Mouse (Mus musculus): ENCODE measurements around the gene Chka.

The Chka gene

DNA sequence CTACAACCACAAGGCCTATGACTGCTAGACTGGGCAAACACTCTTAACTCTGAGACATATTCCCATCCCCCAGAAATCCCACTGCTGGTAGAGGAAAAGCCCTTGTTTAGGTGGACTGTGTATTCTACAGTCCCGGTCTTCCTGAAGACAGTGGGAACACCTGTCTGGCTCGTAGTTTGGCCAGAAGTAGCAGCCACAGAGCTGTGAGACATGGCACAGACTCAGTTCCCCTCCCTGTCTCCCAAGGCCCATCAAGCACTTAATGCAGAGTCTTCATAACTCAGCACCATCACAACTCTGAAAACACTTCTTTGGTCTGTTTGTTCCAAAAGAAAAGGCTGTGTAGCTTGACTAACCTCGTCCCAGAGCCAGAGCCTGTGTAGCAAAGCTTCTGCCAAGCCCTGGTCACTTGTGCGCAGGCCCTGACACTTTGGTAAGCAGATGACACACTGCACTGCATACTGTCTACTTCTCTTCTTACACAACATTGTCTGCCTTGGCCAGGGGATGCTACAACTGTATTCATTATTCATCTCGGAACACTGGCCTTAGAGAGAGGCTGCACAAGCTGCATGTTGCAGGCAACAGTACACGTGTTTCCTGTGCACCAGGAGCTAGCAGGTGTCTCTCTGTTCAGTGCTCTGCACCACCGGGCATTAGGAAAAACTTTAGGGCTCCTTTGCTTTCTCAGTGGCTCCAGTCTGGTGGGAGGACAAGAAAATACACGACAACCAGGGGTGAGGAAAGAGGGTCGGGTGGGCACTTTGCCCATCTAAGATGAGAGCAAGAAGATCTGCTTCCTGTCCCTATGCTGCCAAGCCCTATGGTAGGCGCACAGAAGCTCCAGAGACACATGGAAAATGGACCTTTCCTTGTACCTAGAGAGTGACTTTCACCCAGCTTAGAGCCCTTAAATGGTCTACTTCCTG is 4.6 kb upstream of the Chka start:
- DNase-seq (ENCODE audit: low read depth) = no peak

DNA sequence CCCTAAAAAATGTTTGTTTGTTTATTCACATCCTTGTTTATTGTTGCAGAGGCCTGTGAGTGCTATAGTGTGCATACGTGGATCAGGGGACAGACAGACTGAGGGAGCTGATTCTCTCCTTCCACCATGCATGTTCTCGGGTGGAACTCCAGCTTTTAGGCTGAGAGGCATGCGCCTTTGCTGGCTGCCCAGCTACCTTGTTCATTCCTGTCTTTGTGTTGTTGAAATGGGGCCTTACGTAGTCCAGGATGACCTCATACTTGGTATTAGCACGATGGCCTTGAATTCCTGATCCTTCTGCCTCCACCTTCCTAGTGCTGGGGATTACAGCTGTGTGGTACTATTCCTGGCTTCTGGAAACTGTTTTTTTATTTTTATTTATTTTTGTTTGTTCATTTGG is 3.9 kb upstream of the Chka start:
- no peak for DNase-seq (ENCODE audit: low read depth)

DNA sequence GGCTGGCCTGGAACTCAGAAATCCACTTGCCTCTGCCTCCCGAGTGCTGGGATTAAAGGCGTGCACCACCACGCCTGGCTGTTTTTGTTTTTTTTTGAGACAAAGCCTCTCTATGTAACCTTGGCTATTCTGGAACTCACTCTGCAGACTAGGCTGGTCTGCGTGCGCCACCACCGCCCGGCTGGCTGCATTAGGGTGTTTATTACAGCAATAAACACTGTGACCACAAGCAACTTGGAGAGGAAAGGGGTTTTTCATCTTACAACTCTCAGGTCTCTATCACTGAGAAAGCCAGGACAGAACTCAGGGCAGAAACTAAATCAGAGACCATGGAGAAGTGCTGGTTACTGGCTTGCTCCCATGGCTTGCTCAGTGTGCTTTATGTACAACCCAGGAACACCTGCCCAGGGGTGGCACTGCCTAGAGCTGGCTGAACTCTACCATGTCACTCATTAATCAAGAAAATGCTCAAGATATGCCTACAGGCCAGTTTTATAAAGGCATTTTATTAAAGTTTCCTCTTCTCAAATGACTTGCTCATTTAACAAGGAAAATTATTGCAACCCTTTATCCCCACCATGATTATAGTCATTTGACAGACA is 3.3 kb upstream of the Chka start:
- DNase-seq (ENCODE audit: low read depth) = no peak

DNA sequence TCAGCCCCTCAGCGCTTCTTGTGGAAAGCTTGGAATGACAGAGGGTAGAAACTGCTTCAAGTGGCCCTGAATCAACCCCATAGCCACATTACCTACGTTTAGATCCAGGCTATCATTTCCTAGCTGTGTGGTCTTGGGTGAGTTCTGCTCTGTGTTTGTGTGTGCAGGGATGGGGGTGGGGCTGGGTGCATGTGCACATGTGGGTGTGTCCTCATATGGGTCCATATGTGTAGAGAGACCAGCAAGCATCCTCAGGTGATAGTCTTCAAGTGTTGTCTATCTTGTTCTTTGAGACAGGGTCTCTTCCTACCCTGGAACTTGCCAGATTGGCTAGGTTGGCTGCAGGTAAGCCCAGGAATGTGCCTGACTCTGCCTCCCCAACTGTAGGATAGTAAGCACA is 2.3 kb upstream of the Chka start:
- DNase-seq (ENCODE audit: low read depth) = no peak

DNA sequence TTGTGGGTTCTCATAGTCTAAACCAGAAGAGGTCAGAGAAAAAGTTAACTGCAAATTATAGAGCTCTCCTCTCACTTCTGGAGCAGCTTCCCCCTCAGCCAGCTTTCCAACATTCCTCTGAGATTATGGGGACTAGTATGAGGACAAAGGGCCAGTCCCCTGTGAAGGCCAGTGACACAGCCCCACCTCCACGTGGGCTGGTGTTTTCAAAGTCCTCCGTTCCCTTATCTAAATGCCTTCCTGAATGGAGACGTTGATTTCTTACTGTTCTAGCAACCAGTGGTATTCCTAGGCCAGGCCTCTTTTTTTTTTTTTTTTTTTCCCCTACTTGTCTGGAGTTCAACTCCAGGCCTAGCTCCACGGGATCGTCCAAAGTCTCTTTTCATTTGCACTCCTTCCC is 1.5 kb upstream of the Chka start:
- no peak for DNase-seq (ENCODE audit: low read depth)

DNA sequence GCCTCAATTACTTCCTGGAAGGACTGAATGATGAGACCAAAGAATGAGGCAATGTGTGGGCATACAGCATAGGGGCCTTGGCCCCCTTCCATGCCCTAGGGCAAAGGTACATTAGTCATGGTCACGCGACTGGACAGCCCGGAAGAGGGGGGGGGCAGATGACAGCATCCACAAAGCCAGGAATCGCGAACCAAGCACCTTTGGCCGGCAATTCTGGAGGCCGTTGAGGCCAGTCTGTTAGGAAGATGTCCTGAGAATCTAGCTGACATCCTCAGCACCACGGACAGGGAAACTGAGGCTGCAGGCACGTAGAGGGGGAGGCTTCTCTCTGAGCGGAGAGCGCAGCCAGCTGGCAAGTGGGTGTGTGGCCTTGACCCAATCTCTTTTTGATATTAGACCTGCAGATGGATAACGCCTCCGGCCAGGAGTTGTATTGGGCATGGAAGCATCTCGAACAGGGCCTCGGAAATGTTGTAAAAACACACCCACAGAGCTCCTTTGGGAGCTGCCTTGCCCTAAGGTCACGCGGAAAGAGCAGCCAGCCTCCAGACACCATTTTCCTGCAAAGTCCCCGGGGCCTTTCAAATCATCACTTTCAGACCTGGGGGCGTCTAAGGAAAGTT is 615 bp upstream of the Chka start:
- DNase-seq (ENCODE audit: low read depth) = peak; percentile 10

DNA sequence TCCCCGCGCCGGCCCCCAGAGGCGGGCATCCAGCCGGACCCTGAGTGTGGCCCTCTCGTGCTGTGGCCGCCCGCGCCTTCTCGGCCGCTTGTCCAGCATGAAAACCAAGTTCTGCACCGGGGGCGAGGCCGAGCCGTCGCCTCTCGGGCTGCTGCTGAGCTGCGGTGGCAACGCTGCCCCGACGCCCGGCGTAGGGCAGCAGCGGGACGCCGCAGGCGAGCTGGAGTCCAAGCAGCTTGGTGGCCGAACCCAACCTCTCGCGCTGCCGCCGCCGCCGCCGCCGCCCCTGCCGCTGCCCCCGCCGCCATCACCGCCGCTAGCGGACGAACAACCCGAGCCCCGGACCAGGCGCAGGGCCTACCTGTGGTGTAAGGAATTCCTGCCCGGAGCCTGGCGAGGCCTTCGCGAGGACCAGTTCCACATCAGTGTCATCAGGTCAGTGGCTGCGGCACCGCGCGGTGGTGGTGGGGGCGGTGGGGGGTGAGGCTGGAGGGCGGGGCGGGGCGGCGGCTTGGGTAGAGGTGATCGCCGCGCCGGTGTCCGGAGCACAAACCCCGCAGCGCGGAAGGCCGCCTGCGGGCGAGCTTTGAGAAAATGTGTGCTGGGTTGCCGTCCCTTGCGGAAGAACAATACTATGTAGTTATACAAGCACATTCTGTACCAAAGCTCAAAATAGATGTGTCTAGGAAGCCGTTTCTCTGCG is 557 bp downstream of the Chka start:
- DNase-seq (ENCODE audit: low read depth) = peak; percentile 13

DNA sequence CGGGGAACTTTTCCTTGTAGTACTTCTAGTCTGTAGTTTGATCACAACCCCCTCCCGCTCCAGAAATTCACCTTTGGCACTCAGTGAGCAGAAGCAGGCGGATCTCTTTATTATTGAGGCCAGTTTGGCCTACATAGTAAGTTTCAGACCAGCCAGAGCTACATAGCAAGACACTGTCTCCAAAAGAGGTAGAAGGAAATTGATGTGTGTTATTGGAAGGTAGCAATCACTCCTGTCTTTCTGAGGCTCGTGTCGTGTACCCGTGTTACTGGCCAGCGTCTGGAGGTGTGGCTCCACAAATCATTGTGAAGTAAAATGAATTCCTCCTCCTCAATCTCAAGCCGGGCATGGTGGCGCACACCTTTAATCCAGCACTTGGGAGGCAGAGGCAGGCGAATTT is 1.5 kb downstream of the Chka start:
- no peak for DNase-seq (ENCODE audit: low read depth)

DNA sequence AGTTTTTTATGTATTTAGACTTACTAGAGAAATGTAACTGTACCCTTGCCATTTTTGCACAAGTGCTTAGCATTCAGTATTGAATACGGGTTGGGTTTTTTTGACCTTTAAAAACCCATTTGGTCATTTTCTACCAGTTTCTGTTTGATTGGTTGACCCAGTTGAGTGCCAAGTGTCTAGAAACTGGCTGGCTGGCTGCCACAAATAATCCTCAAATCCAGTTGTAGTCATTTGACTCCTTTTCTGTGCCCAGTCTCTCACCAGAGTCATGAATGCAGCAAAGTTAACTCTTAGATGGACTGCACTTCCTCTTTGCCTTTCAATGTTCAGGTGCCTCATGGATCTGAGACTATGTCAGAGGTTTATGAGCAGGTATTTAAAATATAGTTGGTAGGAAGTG is 2.3 kb downstream of the Chka start:
- DNase-seq (ENCODE audit: low read depth) = no peak

DNA sequence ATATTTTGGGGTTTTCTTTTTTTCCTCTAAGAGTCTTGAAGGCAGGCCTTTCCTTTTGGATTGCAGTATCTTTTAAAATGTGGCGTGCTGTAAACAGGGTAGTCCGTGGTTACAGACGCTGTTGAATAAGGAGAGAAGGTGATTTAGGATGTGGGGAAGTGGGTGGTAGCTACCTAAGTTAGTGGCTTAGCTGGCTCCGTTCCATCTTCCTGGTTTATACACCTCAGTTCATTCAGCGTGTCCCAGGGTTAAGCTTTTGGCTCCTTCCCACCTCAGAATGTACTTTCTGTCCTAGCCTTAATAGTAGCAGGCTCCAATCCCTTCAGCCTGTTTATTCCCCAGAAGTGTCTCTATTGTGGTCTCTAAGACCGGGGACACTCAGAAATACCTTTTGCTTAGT is 3.5 kb downstream of the Chka start:
- no peak for DNase-seq (ENCODE audit: low read depth)

DNA sequence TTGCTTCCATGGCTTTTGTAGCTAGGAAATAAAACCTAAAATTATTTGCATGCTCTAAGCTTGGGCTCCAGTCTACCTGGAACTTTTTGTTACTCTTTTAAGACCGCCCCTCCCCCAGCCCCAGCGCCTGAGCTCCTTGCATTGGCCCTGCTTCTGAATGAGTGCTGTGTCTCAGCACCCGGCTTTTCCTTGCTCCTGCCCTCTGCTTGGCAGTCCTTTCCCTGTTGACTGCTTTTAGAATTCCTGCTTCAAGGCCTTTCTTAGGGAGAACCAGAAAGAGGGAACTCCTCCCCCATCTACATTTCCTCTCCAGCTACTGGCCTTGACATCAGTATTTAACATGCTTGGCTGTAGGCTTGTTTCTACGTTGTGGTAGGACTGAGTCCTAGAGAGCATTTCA is 4.0 kb downstream of the Chka start:
- no peak for DNase-seq (ENCODE audit: low read depth)

DNA sequence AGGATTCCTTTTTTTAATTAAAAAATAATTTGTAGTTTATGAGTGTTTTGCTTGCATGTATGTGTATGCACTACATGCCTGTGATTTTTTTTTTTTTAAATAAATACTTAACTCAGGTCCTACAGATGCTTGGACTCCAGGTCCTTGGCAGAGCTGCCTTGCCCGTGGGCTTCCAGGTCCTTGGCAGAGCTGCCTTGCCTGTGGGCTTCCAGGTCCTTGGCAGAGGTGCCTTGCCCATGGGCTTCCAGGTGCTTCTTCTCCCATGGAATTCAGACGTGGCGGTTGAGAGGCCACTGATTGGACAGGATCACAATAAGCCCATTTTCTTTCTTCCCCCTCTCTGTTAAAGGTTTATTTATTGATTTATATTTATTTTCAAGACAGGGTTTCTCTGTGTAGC is 5.6 kb downstream of the Chka start:
- no peak for DNase-seq (ENCODE audit: low read depth)

DNA sequence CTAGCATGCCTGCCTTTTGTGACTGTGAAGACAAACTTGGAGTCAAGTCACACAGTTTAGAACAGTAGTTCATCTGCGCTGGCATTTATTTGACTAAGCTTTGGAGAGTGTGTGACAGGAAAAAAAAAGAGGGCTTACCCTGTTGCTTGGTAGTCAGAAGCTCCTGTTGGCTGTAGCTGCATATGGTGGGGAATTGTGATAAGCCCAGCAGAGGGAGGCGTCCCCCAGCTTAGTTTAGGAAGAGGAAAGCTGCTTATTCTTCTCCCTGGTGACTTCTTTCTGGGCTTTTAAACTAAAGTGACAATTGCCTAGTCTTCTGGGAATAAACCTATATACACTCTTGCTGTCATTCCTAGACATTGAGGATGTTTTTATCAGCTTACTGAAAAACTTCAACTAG is 11.1 kb downstream of the Chka start:
- DNase-seq (ENCODE audit: low read depth) = no peak

DNA sequence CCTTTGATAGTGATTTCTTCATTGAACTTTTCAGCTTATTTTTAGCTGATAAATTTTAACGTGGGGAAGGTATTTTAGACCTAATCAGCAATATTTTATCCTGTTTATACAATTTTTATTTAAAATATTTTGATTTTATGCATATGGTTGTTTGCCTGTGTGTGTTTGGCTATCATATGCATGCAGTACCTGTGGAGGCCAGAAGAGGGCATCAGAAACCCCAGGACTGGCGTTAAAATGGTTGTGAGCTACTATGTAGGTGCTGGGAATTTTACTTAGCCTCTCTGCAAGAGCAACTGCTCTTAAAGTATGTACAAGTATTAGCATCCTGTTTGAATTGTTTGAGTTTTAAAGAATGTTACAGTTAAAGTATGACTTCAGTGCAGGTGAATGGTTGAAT is 13.4 kb downstream of the Chka start:
- no peak for DNase-seq (ENCODE audit: low read depth)

DNA sequence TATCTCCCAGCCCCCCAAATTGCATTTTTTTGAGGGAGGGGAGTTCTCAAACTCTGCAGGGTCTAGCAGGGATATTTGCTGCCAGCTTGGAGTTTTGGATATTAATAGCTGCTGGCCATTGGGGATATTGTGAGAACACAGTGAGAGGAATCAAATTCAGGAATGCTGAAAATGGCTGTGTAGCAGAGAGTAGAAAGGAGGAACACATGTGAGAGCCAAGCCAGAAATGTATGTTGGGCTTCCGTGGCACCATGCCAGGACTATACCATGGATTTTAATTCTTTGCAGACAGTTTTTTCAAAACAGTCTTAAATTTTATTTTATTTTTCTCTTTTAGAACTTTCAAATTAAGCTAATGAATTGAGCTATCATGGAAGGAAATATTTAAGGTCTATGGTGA is 16.7 kb downstream of the Chka start:
- DNase-seq (ENCODE audit: low read depth) = no peak

DNA sequence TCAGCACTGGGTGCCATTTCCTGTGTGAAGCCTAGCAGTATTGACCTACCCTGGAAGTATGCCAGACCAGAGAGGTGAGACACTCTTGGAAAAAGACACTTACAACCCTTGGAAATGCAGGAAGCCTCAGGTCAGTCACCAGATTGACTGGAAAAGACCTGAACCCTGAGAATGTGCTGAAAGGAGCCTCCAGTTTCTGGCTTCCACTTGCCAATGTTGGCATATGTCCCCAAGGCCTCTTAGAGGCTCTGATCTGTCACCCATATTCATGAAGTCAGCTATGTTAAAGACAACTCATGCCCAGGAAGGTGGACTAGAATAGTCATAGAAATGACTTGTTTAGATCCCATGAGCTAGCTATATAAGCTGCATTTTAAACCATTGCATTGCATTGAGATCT is 19.9 kb downstream of the Chka start:
- no peak for DNase-seq (ENCODE audit: low read depth)

DNA sequence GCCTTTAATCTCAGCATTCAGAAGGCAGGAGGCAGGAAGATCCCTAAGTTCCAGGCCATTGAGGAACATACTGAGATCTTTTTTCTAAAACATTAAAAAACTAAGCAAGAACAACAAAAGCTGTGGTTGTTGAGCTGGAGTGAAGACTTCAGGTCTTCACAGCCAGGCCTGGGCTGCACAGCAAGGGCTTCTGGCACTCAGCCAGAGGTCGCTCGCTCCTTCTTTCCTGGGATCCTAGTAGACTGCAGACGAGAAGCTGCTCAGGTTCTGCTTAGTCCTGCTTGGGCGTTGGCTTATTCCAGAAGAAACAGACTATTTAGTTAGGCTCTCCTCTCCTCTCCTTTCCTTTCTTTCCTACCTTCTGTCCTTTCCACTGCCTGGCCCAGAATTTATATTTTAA is 20.8 kb downstream of the Chka start:
- DNase-seq (ENCODE audit: low read depth) = no peak

DNA sequence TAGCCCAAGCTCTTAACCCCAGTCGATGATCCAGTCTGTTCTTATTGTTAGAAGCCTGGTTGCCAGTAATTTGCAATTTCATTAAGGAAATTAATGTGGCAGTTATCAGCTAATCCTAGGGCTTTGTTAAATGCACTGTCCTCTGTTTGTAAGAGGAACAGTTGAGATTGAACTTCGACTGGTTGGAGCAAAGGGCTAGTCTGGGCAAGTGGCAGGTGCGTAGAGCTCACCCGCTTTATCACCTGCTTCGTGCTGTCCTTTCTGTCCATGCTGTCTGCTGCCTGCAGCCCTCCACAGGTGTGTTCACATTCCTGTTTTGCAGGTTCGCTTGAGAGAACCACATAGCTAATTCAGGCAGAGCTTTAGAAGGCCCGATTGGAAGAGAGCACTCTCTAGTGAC is 23.5 kb downstream of the Chka start:
- DNase-seq (ENCODE audit: low read depth) = no peak

DNA sequence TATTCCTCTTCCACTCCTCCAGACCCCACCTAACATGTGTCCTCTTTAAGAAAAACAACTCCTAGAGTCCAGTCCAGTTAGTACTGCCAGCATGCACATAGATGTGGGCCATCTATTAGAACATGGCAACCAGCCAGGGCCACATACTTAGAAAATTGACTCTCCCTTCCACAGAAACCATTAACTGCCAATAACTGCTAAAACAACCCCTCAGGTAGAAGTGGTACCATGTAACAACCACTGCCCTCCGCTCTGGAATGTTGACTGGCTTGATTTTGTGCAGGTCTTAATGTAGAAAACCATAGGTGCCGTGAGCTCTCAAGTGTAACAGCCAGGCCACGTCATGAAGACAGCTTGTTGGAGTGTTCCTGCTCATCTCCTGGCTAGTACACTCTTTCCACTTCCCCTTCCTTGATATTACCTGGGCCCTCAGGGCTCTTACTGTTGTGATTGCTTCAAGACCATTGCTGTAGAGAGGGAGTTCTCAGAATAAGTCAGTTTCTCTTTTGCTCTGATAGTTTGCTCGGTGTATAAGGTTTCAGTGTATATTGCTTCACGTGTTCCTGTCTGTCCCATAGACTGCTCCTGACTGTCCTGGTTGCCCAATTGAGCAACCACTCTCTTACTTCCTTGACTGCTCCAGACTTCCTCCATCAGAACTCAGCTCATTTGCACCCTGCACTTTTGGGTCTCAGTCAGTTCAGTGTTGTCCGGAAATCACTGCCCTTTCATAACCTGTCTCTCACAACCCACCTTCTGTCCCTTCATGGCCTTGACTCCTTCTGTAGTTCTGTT is 28.7 kb downstream of the Chka start:
- DNase-seq (ENCODE audit: low read depth) = no peak

DNA sequence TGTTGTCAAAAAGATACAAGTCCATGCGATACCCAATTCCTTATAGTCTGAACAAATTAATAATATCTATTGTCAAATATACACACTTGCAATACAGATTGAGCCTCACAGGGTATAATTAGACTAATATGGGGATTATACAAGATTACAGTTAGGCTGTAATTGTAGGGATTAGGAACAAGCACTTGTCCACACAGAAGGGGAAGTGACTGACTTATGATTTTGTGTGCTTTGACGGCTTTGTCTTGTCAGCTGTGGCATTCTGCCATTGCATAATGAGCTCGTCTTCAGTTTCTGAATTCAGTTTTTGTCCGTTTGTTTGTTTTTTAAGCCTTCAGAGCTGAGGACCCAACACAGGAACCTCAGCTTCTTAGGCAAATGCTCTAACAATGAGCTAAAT is 30.6 kb downstream of the Chka start:
- DNase-seq (ENCODE audit: low read depth) = no peak

DNA sequence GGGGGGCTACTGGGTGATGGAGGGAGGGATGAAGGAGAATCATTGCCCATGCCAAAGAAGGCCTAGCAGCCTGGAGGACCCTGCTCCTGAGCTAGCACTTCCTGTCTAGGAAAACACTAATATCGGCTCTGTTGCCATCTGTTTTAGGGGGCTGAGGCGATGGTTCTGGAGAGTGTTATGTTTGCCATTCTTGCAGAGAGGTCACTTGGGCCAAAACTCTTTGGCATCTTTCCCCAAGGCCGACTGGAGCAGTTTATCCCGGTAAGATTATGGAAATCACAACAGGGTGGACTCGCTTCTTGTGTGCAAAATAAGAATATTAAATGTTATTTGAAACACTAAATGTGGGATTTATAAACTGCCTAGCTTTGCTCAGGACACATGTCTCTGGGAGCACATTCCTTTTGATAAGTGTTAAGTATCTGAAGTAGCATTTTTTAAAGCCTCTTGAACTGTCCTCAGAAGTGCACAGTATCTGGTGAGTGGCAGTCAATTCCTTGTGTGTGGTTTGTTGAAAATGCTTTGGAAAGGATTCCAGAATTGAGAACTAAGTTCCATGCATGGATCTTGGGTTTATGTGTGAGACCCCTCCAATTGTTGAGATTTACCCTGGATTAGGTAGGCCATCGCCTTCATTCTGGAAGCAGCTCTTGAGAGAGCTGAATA is 32.9 kb downstream of the Chka start:
- no peak for DNase-seq (ENCODE audit: low read depth)
